Mouse (Mus musculus) MEL (cell line): ENCODE data around the gene Washc2. TPM values are rescaled to one million over a fixed set of nuclear protein-coding genes. Genes with fewer than 3 reads are reported as not detected.
A peak's percentile ranks its signal among the peaks of the same experiment; 100 is the strongest.
"Not testable (repeated sequence)": the region's sequence is repeated elsewhere in the genome, so short reads cannot be mapped to it uniquely, and the experiment has no call there.

Experiments used
- DNase-seq: peaks from one replicate; pipeline ENCODE4 v3.0.0; 2011; ENCODE audit warnings: low read depth, low spot score
- H3K27ac ChIP-seq: 2 replicates; pipeline ENCODE4 v1.5.1; 2012; ENCODE audit warnings: low read depth, mild to moderate bottlenecking, control low read depth, low read length, moderate library complexity; ENCODE audit not compliant: control insufficient read depth
- H3K27me3 ChIP-seq, 2 experiments: fragments of 150-350 bp in 1 of 2; sonication (generic) in 1 of 2; 2 replicates each; pipeline ENCODE4 v1.6.1; 2012; ENCODE audit warnings: low read length in 2 of 2, mild to moderate bottlenecking in 2 of 2, improper control_type of control experiment in 1 of 2, moderate library complexity in 1 of 2; ENCODE audit not compliant: insufficient read depth in 2 of 2, control insufficient read depth in 1 of 2
- H3K36me3 ChIP-seq, 2 experiments: 2 replicates each; pipeline ENCODE4 v1.6.1; 2012 to 2014; ENCODE audit warnings: low read length in 2 of 2, improper control_type of control experiment in 1 of 2, inconsistent platforms in 1 of 2, mild to moderate bottlenecking in 1 of 2; ENCODE audit not compliant: insufficient read depth in 2 of 2, control insufficient read depth in 1 of 2
- H3K4me1 ChIP-seq, 2 experiments: fragments of 150-350 bp in 1 of 2; sonication (generic) in 1 of 2; 2 replicates each; pipeline ENCODE4 v1.6.1; 2012; ENCODE audit warnings: low read length in 2 of 2, improper control_type of control experiment in 1 of 2, mild to moderate bottlenecking in 1 of 2; ENCODE audit not compliant: insufficient read depth in 2 of 2, control insufficient read depth in 1 of 2
- H3K4me3 ChIP-seq, 2 experiments: fragments of 150-350 bp in 1 of 2; sonication (generic) in 1 of 2; 2 replicates each; pipeline ENCODE4 v1.5.1; 2012; ENCODE audit warnings: low read depth in 2 of 2, low read length in 2 of 2, mild to moderate bottlenecking in 2 of 2, moderate library complexity in 2 of 2, control low read depth in 1 of 2, improper control_type of control experiment in 1 of 2; ENCODE audit not compliant: control insufficient read depth in 1 of 2, insufficient read depth in 1 of 2
- H3K79me2 ChIP-seq: 2 replicates; pipeline ENCODE4 v1.6.1; 2012; ENCODE audit warnings: mild to moderate bottlenecking, low read length, moderate library complexity; ENCODE audit not compliant: control insufficient read depth, poor library complexity, insufficient read depth
- H3K9ac ChIP-seq: 2 replicates; pipeline ENCODE4 v1.6.1; 2012; ENCODE audit warnings: low read depth, mild to moderate bottlenecking, control low read depth, low read length, moderate library complexity; ENCODE audit not compliant: control insufficient read depth, poor library complexity, severe bottlenecking
- H3K9me3 ChIP-seq: fragments of 150-350 bp; sonication (generic); replicated peaks from 2 replicates; pipeline ENCODE4 v1.6.1; 2012; ENCODE audit warnings: mild to moderate bottlenecking, low read length, improper control_type of control experiment, moderate library complexity; ENCODE audit not compliant: insufficient read depth
- CHD1 ChIP-seq: IDR thresholded peaks from 2 replicates; pipeline ENCODE4 v1.6.1; 2012; ENCODE audit warnings: low read depth, mild to moderate bottlenecking, inconsistent platforms, low read length, improper control_type of control experiment
- CTCF ChIP-seq, 3 experiments: IDR thresholded peaks in 2 of 3; conservative IDR thresholded peaks in 1 of 3; 2 replicates each; pipeline ENCODE4 v1.5.1; 2011 to 2012; ENCODE audit warnings: low read length in 3 of 3, low read depth in 2 of 3, mild to moderate bottlenecking in 2 of 3, improper control_type of control experiment in 1 of 3, inconsistent platforms in 1 of 3, mixed read lengths in 1 of 3, moderate library complexity in 1 of 3; ENCODE audit not compliant: control insufficient read depth in 1 of 3, insufficient read depth in 1 of 3, poor library complexity in 1 of 3, severe bottlenecking in 1 of 3
- E2F4 ChIP-seq: IDR thresholded peaks from 2 replicates; pipeline ENCODE4 v1.6.1; 2011; ENCODE audit warnings: low read depth, low read length, improper control_type of control experiment, borderline replicate concordance
- ELF1 ChIP-seq: IDR thresholded peaks from 2 replicates; pipeline ENCODE4 v1.6.1; 2014; ENCODE audit warnings: low read depth, mild to moderate bottlenecking, inconsistent platforms, low read length, improper control_type of control experiment, moderate library complexity
- EP300 ChIP-seq, 2 experiments: IDR thresholded peaks; 2 replicates each; pipeline ENCODE4 v1.6.1; 2011; ENCODE audit warnings: improper control_type of control experiment in 2 of 2, low read length in 2 of 2, low read depth in 1 of 2, mild to moderate bottlenecking in 1 of 2
- ETS1 ChIP-seq: IDR thresholded peaks from 2 replicates; pipeline ENCODE4 v1.6.1; 2012; ENCODE audit warnings: low read depth, mild to moderate bottlenecking, inconsistent platforms, low read length, improper control_type of control experiment, moderate library complexity
- GABPA ChIP-seq: IDR thresholded peaks from 2 replicates; pipeline ENCODE4 v1.6.1; 2012; ENCODE audit warnings: low read depth, mild to moderate bottlenecking, inconsistent platforms, low read length, improper control_type of control experiment, moderate library complexity
- GATA1 ChIP-seq: IDR thresholded peaks from 2 replicates; pipeline ENCODE4 v1.6.1; 2011; ENCODE audit warnings: low read depth, low read length, improper control_type of control experiment
- HCFC1 ChIP-seq: IDR thresholded peaks from 2 replicates; pipeline ENCODE4 v1.6.1; 2012; ENCODE audit warnings: low read depth, mild to moderate bottlenecking, inconsistent platforms, low read length, improper control_type of control experiment, moderate library complexity
- JUND ChIP-seq: IDR thresholded peaks from 2 replicates; pipeline ENCODE4 v1.6.1; 2011; ENCODE audit warnings: low read depth, mild to moderate bottlenecking, improper control_type of control experiment, low read length
- MAX ChIP-seq: IDR thresholded peaks from 2 replicates; pipeline ENCODE4 v1.6.1; 2011; ENCODE audit warnings: low read length, improper control_type of control experiment
- MAZ ChIP-seq: IDR thresholded peaks from 2 replicates; pipeline ENCODE4 v1.6.1; 2012; ENCODE audit warnings: low read depth, mild to moderate bottlenecking, inconsistent platforms, low read length, improper control_type of control experiment
- MEF2A ChIP-seq: IDR thresholded peaks from 2 replicates; pipeline ENCODE4 v1.6.1; 2014; ENCODE audit warnings: low read depth, mild to moderate bottlenecking, inconsistent platforms, low read length, improper control_type of control experiment; ENCODE audit not compliant: poor library complexity, insufficient replicate concordance, severe bottlenecking; ENCODE audit errors: extremely low read depth
- MXI1 ChIP-seq: IDR thresholded peaks from 2 replicates; pipeline ENCODE4 v1.6.1; 2011; ENCODE audit warnings: mild to moderate bottlenecking, low read depth, low read length, improper control_type of control experiment
- NELFE ChIP-seq: IDR thresholded peaks from 2 replicates; pipeline ENCODE4 v1.6.1; 2011; ENCODE audit warnings: low read depth, low read length, improper control_type of control experiment
- NRF1 ChIP-seq: IDR thresholded peaks from 2 replicates; pipeline ENCODE4 v1.6.1; 2014; ENCODE audit warnings: low read depth, mild to moderate bottlenecking, inconsistent platforms, low read length, improper control_type of control experiment, moderate library complexity; ENCODE audit not compliant: poor library complexity, insufficient read depth, severe bottlenecking
- POLR2A ChIP-seq, 2 experiments: IDR thresholded peaks; 2 replicates each; pipeline ENCODE4 v1.6.1; 2011 to 2012; ENCODE audit warnings: low read length in 2 of 2, mild to moderate bottlenecking in 2 of 2, control low read depth in 1 of 2, improper control_type of control experiment in 1 of 2, low read depth in 1 of 2, moderate library complexity in 1 of 2; ENCODE audit not compliant: control insufficient read depth in 1 of 2, insufficient read depth in 1 of 2, poor library complexity in 1 of 2
- POLR2AphosphoS2 ChIP-seq: IDR thresholded peaks from 2 replicates; pipeline ENCODE4 v1.6.1; 2011; ENCODE audit warnings: low read length, improper control_type of control experiment
- POLR2AphosphoS5 ChIP-seq: IDR thresholded peaks from 2 replicates; pipeline ENCODE4 v1.6.1; 2012; ENCODE audit warnings: low read depth, borderline replicate concordance, mild to moderate bottlenecking, inconsistent platforms, low read length, moderate library complexity, mixed read lengths
- RAD21 ChIP-seq: IDR thresholded peaks from 2 replicates; pipeline ENCODE4 v1.6.1; 2011; ENCODE audit warnings: mild to moderate bottlenecking, low read depth, low read length, improper control_type of control experiment
- SIN3A ChIP-seq: IDR thresholded peaks from 2 replicates; pipeline ENCODE4 v1.6.1; 2012; ENCODE audit warnings: low read length, improper control_type of control experiment, inconsistent platforms
- SMC3 ChIP-seq: IDR thresholded peaks from 2 replicates; pipeline ENCODE4 v1.6.1; 2011; ENCODE audit warnings: low read depth, low read length, improper control_type of control experiment
- TBP ChIP-seq: IDR thresholded peaks from 2 replicates; pipeline ENCODE4 v1.8.0; 2011; ENCODE audit warnings: low read depth, low read length, improper control_type of control experiment
- TCF12 ChIP-seq: IDR thresholded peaks from 2 replicates; pipeline ENCODE4 v1.6.1; 2014; ENCODE audit warnings: low read depth, mild to moderate bottlenecking, inconsistent platforms, low read length, improper control_type of control experiment, moderate library complexity
- UBTF ChIP-seq: IDR thresholded peaks from 2 replicates; pipeline ENCODE4 v1.6.1; 2012; ENCODE audit warnings: low read depth, mild to moderate bottlenecking, inconsistent platforms, low read length, improper control_type of control experiment, moderate library complexity, borderline replicate concordance; ENCODE audit not compliant: insufficient read depth
- ZC3H11A ChIP-seq: IDR thresholded peaks from 2 replicates; pipeline ENCODE4 v1.6.1; 2012; ENCODE audit warnings: low read depth, mild to moderate bottlenecking, inconsistent platforms, low read length, improper control_type of control experiment
- polyA plus RNA-seq, 2 experiments: library from polyadenylated mRNA; stranded (reverse) in 1 of 2; unstranded in 1 of 2; fragments of >175 nt in 1 of 2; fragments of >200 nt in 1 of 2; gene quantifications; 2 replicates each; pipeline versions ENCODE4 v1.2.1 to v1.2.4; 2012; ENCODE audit warnings: low replicate concordance in 2 of 2, low read depth in 1 of 2; ENCODE audit not compliant: insufficient read length in 2 of 2, insufficient read depth in 1 of 2, missing spikeins in 1 of 2
- total RNA-seq: library from RNA; depleted of rRNA; stranded (reverse); fragments of 300-350 nt; gene quantifications from 2 replicates; pipeline ENCODE4 v1.2.3, GENCODE M21; 2012

Washc2 gene
- total and polyA plus RNA-seq, 3 experiments: 25.3 to 38.3 TPM; not detected in 1

DNA sequence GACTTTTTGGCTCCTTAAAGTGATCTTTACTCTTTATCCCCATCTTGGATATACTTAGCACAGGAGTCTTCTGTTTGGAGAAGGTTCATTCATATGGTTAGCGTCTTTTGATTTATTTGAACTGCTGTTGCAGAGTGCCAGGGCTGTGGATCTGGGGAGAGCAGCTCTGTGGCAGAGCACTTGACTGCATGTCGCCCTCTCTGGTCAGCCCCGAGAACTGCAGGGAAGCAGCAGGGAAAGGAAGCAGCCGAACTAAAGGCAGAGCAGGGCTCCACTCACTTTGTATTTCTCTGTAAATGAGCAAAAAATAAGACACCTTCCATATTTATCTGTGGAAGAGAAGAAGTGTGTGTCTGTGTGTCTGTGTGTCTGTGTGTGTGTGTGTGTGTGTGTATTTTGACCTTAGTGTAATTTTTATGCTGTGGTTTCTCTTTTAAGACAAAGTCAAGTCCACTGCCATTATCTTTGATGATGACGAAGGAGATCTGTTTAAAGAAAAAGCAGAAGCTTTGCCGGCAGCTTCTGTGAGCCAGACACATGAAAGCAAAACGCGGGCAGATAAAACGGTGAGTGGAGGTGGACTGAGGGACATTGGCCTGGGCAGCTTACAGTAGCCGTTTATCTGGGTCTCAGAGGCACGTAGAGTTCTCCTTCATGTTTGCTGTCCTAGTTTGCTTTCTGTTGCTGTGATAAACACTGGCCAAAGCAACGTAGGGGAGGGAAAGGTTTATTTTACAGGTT is 21.1 kb downstream of the Washc2 start:
- TF ChIP-seq GABPA (no peak), GATA1 (peak; percentile 65), JUND (no peak), RAD21 (peak; percentile 33), SIN3A (peak; percentile 56), UBTF (no peak), E2F4 (0 out of 2 replicates have a peak, but pooled peaks have one; percentile 24), CTCF (IDR thresholded peaks at IDR 0.05 in 2 of 3, conservative IDR thresholded peaks at IDR 0.05 in 1 of 3; ENCODE audit: control insufficient read depth in 1 of 3, insufficient read depth in 1 of 3, low read depth in 2 of 3, low read length in 3 of 3, poor library complexity in 1 of 3, severe bottlenecking in 1 of 3) (peak; percentile 82 to 92 (median 88)), POLR2AphosphoS2 (no peak), POLR2A (IDR thresholded peaks at IDR 0.05; ENCODE audit: control insufficient read depth in 1 of 2, insufficient read depth in 1 of 2, low read depth in 1 of 2, low read length in 2 of 2, poor library complexity in 1 of 2) (no peak; a peak in 1 of 4 replicates), TBP (peak; percentile 45; the same call in 1 of the 2 replicates), MEF2A (no peak), EP300 (IDR thresholded peaks at IDR 0.05; ENCODE audit: low read depth in 1 of 2, low read length in 2 of 2) (peak; percentile 7 to 52; a peak in 2 of 4 replicates), MXI1 (peak; percentile 50), CHD1 (no peak), TCF12 (peak; percentile 6; the same call in 1 of the 2 replicates), POLR2AphosphoS5 (no peak), ETS1 (peak; percentile 54), MAZ (no peak), SMC3 (peak; percentile 38; the same call in 1 of the 2 replicates), HCFC1 (0 out of 2 replicates have a peak, but pooled peaks have one; percentile 41), ELF1 (no peak), NRF1 (no peak), ZC3H11A (no peak), MAX (no peak), NELFE (no peak)
- Histone ChIP-seq H3K9ac (peak overlapping the region; percentile 56), H3K4me3 (peak overlapping the region; percentile 46 to 52), H3K36me3 (peaks cover 0 to 5% of the 10 kb centered on the region in 2 experiments; a peak in 3 of 4 replicates), H3K4me1 (no peaks in the 10 kb centered on the region; a peak in 1 of 4 replicates), H3K27me3 (no peaks in the 10 kb centered on the region), H3K27ac (peak overlapping the region; percentile 84), H3K9me3 (no peaks in the 10 kb centered on the region), H3K79me2 (no peaks in the 10 kb centered on the region)
- DNase-seq: peak; percentile 92

DNA sequence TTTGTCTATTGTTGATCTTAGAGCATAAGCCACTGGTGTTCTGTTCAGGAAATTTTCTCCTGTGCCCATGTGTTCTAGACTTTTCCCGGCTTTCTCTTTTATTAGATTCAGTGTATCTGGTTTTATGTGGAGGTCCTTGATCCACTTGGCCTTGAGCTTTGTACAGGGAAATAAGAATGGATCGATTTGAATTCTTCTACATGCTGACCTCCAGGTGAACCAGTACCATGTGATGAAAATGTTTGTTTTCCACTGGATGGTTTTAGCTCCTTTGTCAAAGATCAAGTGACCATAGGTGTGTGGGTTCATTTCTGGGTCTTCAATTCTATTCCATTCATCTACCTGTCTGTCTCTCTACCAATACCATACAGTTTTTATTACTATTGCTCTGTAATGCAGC is 27.0 kb downstream of the Washc2 start:
- not testable (repeated sequence) for H3K9me3 ChIP-seq, H3K36me3 ChIP-seq, H3K27me3 ChIP-seq, H3K9ac ChIP-seq, H3K4me3 ChIP-seq, H3K4me1 ChIP-seq, H3K79me2 ChIP-seq, DNase-seq, H3K27ac ChIP-seq
